Mouse (Mus musculus): Measurements from ENCODE around the gene Hectd4.
"Not testable (repeated sequence)": the region's sequence is repeated elsewhere in the genome, so short reads cannot be mapped to it uniquely, and the experiment has no call there.

Gene Hectd4

DNA sequence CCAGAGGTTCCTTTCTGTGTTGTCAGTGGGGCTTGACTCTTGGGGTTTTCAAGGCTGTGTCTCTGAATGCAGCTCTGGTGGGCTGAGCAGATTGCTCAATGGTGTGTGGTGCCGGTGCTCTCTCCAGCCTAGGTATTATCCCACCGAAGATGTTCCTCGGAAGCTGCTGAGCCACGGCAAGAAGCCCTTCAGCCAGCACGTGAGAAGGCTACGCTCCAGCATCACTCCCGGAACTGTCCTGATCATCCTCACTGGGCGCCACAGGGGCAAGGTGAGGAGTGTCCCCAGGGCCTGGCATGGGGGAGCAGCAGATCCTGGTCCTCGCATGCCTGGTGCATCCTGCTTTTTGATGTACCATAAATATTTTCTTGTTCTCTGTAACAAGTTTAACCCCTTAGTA is 13.5 kb upstream of the Hectd4 start:
- DNase-seq (ENCODE audit: low spot score): no peak

GRCm38 (mm10) chr5:121206984-121207383 is 13.0 kb upstream of the Hectd4 start:
- DNase-seq (ENCODE audit: low spot score): no peak

GRCm38 (mm10) chr5:121209755-121210600 is 10.0 kb upstream of the Hectd4 start:
- no peak for DNase-seq (ENCODE audit: low spot score)

DNA sequence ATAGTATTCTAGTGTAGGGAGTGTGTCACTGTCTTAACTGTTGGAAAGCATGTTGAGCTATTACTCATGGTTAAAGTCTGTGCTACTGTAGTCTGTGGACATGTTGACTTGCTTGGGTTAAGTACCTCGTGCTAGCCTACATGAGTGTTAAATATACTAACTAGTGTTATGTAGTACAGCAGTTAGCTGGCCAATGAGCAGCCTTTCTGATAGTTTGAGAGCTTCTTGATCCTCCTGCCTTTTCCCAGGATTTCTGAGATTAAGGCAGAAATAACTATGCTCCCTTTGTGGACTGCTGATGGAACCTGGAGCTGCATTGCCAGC is 9.5 kb upstream of the Hectd4 start:
- DNase-seq (ENCODE audit: low spot score): no peak

DNA sequence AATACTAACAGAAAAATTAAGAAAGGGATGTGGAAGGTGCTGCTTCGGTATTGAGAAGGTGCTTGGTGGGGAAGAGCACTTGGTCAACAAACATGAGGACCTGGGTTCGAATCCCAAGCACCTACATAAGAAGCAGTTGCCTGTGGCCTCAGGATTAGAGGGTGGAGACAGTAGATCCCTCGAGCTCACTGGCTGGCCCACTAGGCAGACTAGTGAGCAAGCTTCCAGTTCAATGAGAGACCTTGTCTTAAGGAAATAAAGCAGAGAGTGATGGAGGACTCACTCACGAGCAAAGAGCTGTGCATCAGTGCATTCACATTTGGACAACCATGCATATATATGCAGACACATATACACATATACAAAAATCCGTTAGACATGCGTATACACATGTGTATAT is 7.9 kb upstream of the Hectd4 start:
- DNase-seq (ENCODE audit: low spot score): no peak

GRCm38 (mm10) chr5:121214707-121215106 is 5.3 kb upstream of the Hectd4 start:
- no peak for DNase-seq (ENCODE audit: low spot score)

GRCm38 (mm10) chr5:121215380-121216125 is 4.5 kb upstream of the Hectd4 start:
- no peak for DNase-seq (ENCODE audit: low spot score)

- no peak for DNase-seq (ENCODE audit: low spot score)
These were observed 3.9 kb upstream of the Hectd4 start for GRCm38 (mm10) chr5:121216126-121216446.

GRCm38 (mm10) chr5:121216584-121217312 is 3.3 kb upstream of the Hectd4 start:
- not testable (repeated sequence) for DNase-seq (ENCODE audit: low spot score)

- DNase-seq (ENCODE audit: low spot score): no peak
These were observed 2.7 kb upstream of the Hectd4 start for GRCm38 (mm10) chr5:121217313-121217634.

- DNase-seq (ENCODE audit: low spot score): no peak
These were observed 829 bp upstream of the Hectd4 start for GRCm38 (mm10) chr5:121219190-121219589.

GRCm38 (mm10) chr5:121220732-121221301 is 798 bp downstream of the Hectd4 start:
- no peak for DNase-seq (ENCODE audit: low spot score)

- DNase-seq (ENCODE audit: low spot score): no peak
These were observed 1.4 kb downstream of the Hectd4 start for GRCm38 (mm10) chr5:121221328-121221850.

DNA sequence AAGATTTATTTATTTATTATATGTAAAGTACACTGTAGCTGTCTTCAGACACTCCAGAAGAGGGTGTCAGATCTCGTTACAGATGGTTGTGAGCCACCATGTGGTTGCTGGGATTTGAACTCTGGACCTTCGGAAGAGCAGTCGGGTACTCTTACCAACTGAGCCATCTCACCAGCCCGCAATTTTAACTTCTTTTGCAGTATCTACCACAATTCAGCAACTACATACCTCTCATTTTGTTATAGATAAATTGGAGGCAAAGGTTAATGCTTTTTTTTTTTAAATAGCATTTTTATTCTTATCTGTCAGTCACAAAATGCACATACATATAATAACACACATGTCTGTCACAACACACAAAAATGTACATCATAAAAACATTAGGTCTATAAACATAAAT is 4.0 kb downstream of the Hectd4 start:
- not testable (repeated sequence) for DNase-seq (ENCODE audit: low spot score)

- no peak for DNase-seq (ENCODE audit: low spot score)
These were observed 4.8 kb downstream of the Hectd4 start for GRCm38 (mm10) chr5:121224856-121225255.

GRCm38 (mm10) chr5:121225854-121226253 is 5.8 kb downstream of the Hectd4 start:
- DNase-seq (ENCODE audit: low spot score): no peak

DNA sequence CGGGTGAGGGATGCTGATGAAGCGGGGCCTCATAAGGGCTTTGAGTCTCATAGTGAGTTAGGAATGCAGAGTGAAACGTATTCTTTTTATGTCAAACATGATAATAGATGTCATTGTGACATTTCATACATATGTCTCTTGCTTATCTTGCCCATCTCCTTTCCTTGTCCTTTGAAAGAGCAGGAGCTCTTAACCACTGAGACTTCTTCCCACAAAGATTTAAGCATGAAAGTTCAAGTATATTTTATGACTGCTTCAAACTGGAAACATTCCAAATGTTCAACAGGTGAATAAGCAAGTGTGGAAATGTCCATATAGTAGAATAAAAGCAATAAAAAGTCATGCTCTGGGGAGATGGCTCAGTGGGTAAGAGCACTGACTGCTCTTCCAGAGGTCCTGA is 6.4 kb downstream of the Hectd4 start:
- no peak for DNase-seq (ENCODE audit: low spot score)

- DNase-seq (ENCODE audit: low spot score): no peak
These were observed 6.8 kb downstream of the Hectd4 start for GRCm38 (mm10) chr5:121226845-121227244.

DNA sequence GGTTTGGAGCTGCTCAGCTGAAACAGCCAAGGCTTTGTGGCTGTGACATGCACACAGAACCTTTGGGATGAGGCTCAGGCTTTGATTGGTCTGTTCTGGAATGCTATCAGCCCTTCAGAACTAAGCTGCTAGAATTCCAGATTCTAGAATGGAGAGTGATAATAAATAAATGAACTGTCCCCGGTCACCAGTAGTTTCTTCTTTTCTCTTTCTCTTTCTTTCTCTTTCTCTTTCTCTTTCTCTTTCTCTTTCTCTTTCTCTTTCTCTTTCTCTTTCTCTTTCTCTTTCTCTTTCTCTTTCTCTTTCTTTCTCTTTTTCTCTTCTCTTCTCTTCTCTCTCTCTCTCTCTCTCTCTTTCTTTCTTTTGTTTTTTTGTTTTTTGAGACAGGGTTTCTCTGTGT is 7.3 kb downstream of the Hectd4 start:
- DNase-seq (ENCODE audit: low spot score): not testable (repeated sequence)

DNA sequence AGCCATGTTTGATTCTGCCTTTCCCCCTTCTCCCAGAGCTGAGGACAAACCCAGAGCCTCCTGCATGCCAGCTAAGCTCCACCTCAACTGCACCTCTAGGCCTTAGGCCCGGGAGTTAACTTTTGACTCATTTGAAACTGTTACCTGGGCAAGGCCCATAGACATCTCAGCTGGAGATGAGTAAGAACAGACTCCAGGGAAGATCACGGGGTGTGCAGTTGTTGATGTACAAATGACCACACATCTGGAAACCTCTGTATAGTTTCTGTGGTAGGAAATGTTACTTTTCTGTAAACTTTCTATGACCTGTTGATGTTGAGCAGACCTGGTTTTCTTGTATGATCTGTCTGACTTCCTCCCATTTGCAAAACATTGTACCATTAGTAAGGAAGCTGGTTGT is 9.2 kb downstream of the Hectd4 start:
- DNase-seq (ENCODE audit: low spot score): no peak

- DNase-seq (ENCODE audit: low spot score): no peak
These were observed 10.8 kb downstream of the Hectd4 start for GRCm38 (mm10) chr5:121230811-121231210.

GRCm38 (mm10) chr5:121232789-121233188 is 12.8 kb downstream of the Hectd4 start:
- DNase-seq (ENCODE audit: low spot score): no peak

DNA sequence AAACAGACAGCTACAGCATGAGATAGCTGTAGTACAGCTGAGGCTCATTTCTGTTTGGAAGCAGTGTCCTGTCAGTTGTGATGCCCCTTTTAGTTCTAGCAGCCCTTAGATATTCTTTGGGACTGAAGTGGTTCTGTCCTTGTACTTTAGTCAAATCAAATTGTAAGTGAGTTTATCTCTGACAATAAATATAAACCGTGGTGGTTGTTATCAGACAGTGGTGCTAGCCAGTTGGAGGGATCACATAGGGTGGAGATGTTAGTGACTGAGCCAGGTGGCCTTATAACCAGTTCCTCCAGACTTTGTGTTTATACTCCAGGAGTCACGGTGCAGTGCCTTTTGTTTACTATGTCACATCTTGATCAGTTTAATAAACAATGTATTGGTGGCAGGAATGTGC is 13.7 kb downstream of the Hectd4 start:
- no peak for DNase-seq (ENCODE audit: low spot score)

Data from urinary bladder, postnatal 10 days (tissue).